Mouse (Mus musculus) liver, embryonic 12.5 days (tissue): ENCODE measurements around the gene Stk32b. TPM values are rescaled to one million over a fixed set of nuclear protein-coding genes. Genes with fewer than 3 reads are reported as not detected.

Experiments used
- ATAC-seq: fragments of 200-750 bp; cut with Nextera tagmentation; 2 replicates; pipeline ENCODE4 v1.8.0; 2017; ENCODE audit warnings: moderate number of reproducible peaks, mild to moderate bottlenecking, moderate library complexity
- H3K27ac ChIP-seq: fragments of 300-500 bp; sonication (generic); 2 replicates; pipeline ENCODE4 v1.5.1; 2016; ENCODE audit warnings: mild to moderate bottlenecking
- H3K27me3 ChIP-seq: fragments of 300-500 bp; sonication (generic); replicated peaks from 2 replicates; pipeline ENCODE4 v1.6.1; 2016; ENCODE audit warnings: mild to moderate bottlenecking, moderate library complexity
- H3K36me3 ChIP-seq: fragments of 300-500 bp; sonication (generic); 2 replicates; pipeline ENCODE4 v1.6.1; 2016; ENCODE audit warnings: mild to moderate bottlenecking, moderate library complexity
- H3K4me1 ChIP-seq: fragments of 300-500 bp; sonication (generic); 2 replicates; pipeline ENCODE4 v1.6.1; 2016
- H3K4me2 ChIP-seq: fragments of 300-500 bp; sonication (generic); 2 replicates; pipeline ENCODE4 v1.6.1; 2016; ENCODE audit warnings: mild to moderate bottlenecking, moderate library complexity
- H3K4me3 ChIP-seq: fragments of 300-500 bp; sonication (generic); 2 replicates; pipeline ENCODE4 v1.5.1; 2016; ENCODE audit warnings: mild to moderate bottlenecking, moderate library complexity
- H3K9ac ChIP-seq: fragments of 300-500 bp; sonication (generic); 2 replicates; pipeline ENCODE4 v1.6.1; 2016; ENCODE audit warnings: mild to moderate bottlenecking, moderate library complexity
- H3K9me3 ChIP-seq: fragments of 300-500 bp; sonication (generic); replicated peaks from 2 replicates; pipeline ENCODE4 v1.6.1; 2016; ENCODE audit warnings: mild to moderate bottlenecking, moderate library complexity
- WGBS: fragments of 180-500 bp; shearing (Covaris S2); methylation state at CpG from one replicate; pipeline ENCODE4 v1.1.7; 2016; ENCODE audit not compliant: insufficient replicate concordance; 5-methylcytosine and 5-hydroxymethylcytosine counted together
- polyA plus RNA-seq: library from polyadenylated mRNA; unstranded; fragments of >200 nt; fragmentation: Nextera tagmentation; extraction: Ambion mirVana; gene quantifications from 2 replicates; pipeline ENCODE4 v1.2.1, GENCODE M21; 2016

The Stk32b gene
- polyA plus RNA-seq, 1 experiment from 2014 or later: 0.17 TPM

DNA sequence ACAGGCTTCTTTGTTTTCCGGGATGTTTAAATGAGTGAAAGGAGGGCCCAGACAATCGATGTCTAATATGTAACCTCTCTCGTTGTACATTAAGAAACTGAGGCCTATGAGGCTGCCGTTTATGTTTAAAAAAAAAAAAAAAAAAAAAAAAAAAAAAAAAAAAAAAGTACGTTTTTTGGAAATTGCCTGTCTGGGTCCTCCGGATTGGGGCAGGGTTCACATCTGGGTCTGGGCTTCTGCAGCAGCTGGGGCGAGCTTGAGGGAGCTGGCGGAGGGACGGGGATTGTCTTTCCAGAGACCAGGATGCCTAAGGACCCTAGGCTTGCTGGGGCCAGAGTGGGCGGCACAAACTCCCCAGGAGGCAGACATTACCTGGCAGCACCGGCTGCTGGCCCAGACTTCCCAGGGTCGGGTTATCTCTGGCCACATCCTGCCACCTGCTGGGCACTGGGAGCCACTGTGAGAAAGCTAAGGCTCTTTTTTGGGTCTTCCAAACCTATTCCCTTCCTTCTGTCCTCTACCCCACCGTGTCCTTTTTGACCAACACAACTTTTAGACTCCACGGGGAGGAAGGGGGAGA, 503 bp upstream of the Stk32b start:
- no peak for ATAC-seq
- H3K9ac ChIP-seq: no peak overlapping the region

GRCm38 (mm10) chr5:37709257-37709904, 7.6 kb downstream of the Stk32b start:
- Histone ChIP-seq H3K4me3 (no peak overlapping the region), H3K36me3 (no peaks in the 10 kb centered on the region), H3K9ac (no peak overlapping the region), H3K4me1 (no peaks in the 10 kb centered on the region), H3K27ac (no peak overlapping the region), H3K4me2 (no peak overlapping the region), H3K27me3 (no peaks in the 10 kb centered on the region), H3K9me3 (0 out of 2 replicates have a peak, but pooled peaks cover 11% of the 10 kb centered on the region)
- WGBS: 56% methylated on average over 5 of the region's 5 CpGs
- no peak for ATAC-seq

More for the DNA sequence above, 503 bp upstream of the Stk32b start:
- 3% methylated on average over 14 of the region's 14 CpGs for WGBS
- no peaks in the 10 kb centered on the region for H3K36me3 ChIP-seq
- H3K27ac ChIP-seq: no peak overlapping the region
- H3K27me3 ChIP-seq: peaks cover 49% of the 10 kb centered on the region
- H3K4me3 ChIP-seq: peak overlapping the region; percentile 26
- peak overlapping the region; percentile 49 for H3K4me2 ChIP-seq
- H3K4me1 ChIP-seq: no peaks in the 10 kb centered on the region
- H3K9me3 ChIP-seq: no peaks in the 10 kb centered on the region

DNA sequence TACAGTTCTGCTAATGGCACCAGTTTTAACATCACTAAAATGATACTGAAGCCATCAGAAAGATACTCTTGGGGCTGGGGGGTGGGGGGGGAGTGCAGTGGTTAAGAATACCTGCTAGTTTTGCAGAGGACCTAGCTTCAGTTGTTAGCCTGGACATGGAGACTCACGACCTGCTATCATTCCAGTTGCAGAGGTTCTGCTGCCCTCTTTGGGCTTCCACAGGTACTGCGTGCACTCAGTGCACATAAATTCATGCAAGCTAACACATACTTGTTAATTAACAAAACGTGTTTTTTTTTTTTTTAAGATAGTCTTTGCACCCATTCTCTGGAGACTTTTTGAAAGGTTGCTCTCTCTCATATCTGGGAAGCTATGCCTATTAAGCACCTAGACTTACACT, 8.8 kb downstream of the Stk32b start:
- H3K9me3 ChIP-seq: 0 out of 2 replicates have a peak, but pooled peaks cover 11% of the 10 kb centered on the region
- H3K36me3 ChIP-seq: no peaks in the 10 kb centered on the region
- 50% methylated on average over 3 of the region's 3 CpGs for WGBS
- ATAC-seq: no peak
- no peaks in the 10 kb centered on the region for H3K27me3 ChIP-seq
- no peaks in the 10 kb centered on the region for H3K4me1 ChIP-seq
- H3K4me2 ChIP-seq: no peak overlapping the region
- H3K9ac ChIP-seq: no peak overlapping the region
- H3K4me3 ChIP-seq: no peak overlapping the region
- no peak overlapping the region for H3K27ac ChIP-seq

DNA sequence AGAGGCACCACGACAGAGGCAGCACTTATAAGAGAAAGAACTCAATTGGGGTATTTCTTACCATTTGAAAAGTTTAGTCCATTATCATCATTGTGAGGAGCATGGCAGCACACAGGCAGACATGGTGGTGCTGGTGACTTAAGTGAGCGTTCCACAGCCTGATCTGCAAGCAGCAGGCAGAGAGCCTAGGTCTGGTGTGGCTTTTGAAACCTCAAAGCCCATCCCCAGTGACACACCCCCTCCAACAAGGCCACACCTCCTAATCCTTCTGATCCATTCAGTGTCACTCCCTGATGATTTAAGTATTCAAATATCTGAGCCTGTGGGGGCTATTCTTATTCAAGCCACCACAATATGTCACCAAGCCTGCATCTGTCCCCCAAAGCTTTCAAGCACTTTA, 12.0 kb downstream of the Stk32b start:
- 52% methylated on average over 2 of the region's 2 CpGs for WGBS
- ATAC-seq: no peak
- H3K4me3 ChIP-seq: no peak overlapping the region

GRCm38 (mm10) chr5:37699757-37700156, 17.2 kb downstream of the Stk32b start:
- no peak overlapping the region for H3K4me3 ChIP-seq
- no peaks in the 10 kb centered on the region for H3K9me3 ChIP-seq
- H3K4me2 ChIP-seq: no peak overlapping the region
- H3K27me3 ChIP-seq: no peaks in the 10 kb centered on the region
- ATAC-seq: no peak
- no peak overlapping the region for H3K27ac ChIP-seq
- no peak overlapping the region for H3K9ac ChIP-seq
- 68% methylated on average over 12 of the region's 12 CpGs for WGBS
- no peaks in the 10 kb centered on the region for H3K4me1 ChIP-seq
- H3K36me3 ChIP-seq: no peaks in the 10 kb centered on the region

More for the DNA sequence above, 12.0 kb downstream of the Stk32b start:
- Histone ChIP-seq H3K27me3 (no peaks in the 10 kb centered on the region), H3K27ac (no peak overlapping the region), H3K4me2 (no peak overlapping the region), H3K9me3 (0 out of 2 replicates have a peak, but pooled peaks cover 7% of the 10 kb centered on the region), H3K36me3 (no peaks in the 10 kb centered on the region), H3K9ac (no peak overlapping the region), H3K4me1 (no peaks in the 10 kb centered on the region)

- Histone ChIP-seq H3K36me3 (no peaks in the 10 kb centered on the region), H3K27me3 (no peaks in the 10 kb centered on the region), H3K27ac (no peak overlapping the region), H3K4me2 (no peak overlapping the region), H3K4me3 (no peak overlapping the region), H3K9me3 (no peaks in the 10 kb centered on the region), H3K9ac (no peak overlapping the region), H3K4me1 (no peaks in the 10 kb centered on the region)
- ATAC-seq: no peak
- 68% methylated on average over 7 of the region's 7 CpGs for WGBS
Measured at GRCm38 (mm10) chr5:37697286-37697685, 19.7 kb downstream of the Stk32b start.

GRCm38 (mm10) chr5:37695773-37696172, 21.2 kb downstream of the Stk32b start:
- Histone ChIP-seq H3K9ac (no peak overlapping the region), H3K27me3 (no peaks in the 10 kb centered on the region), H3K27ac (no peak overlapping the region), H3K36me3 (no peaks in the 10 kb centered on the region), H3K4me2 (no peak overlapping the region), H3K4me1 (no peaks in the 10 kb centered on the region), H3K9me3 (0 out of 2 replicates have a peak, but pooled peaks cover 5% of the 10 kb centered on the region), H3K4me3 (no peak overlapping the region)
- ATAC-seq: no peak
- 51% methylated on average over 4 of the region's 4 CpGs for WGBS

GRCm38 (mm10) chr5:37692759-37693158, 24.2 kb downstream of the Stk32b start:
- 0 out of 2 replicates have a peak, but pooled peaks cover 5% of the 10 kb centered on the region for H3K9me3 ChIP-seq
- H3K4me2 ChIP-seq: no peak overlapping the region
- no peaks in the 10 kb centered on the region for H3K36me3 ChIP-seq
- WGBS: 64% methylated on average over 3 of the region's 3 CpGs
- no peaks in the 10 kb centered on the region for H3K27me3 ChIP-seq
- H3K4me1 ChIP-seq: no peaks in the 10 kb centered on the region
- no peak overlapping the region for H3K9ac ChIP-seq
- no peak for ATAC-seq
- no peak overlapping the region for H3K4me3 ChIP-seq
- H3K27ac ChIP-seq: no peak overlapping the region

DNA sequence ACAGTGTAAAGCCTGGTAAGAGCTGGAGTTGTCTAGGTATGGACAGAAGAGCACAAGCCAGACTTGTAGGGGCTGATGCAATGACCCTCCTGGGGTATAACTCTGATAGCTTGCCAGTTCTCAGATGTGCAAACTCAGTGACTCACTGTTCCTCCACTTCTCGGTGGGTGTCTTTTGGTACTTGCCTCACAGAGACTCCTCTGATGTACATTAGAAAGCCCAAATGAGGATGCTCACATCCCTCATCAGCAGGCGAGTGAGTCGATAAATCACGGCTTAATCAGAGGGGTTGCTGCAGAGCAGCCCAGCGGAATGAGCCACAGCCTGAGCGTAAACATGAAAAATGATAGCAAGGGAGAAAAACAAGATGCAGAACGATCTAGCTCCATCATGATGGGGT, 46.2 kb downstream of the Stk32b start:
- Histone ChIP-seq H3K9ac (no peak overlapping the region), H3K9me3 (no peaks in the 10 kb centered on the region), H3K36me3 (no peaks in the 10 kb centered on the region), H3K4me3 (no peak overlapping the region), H3K27ac (no peak overlapping the region), H3K4me2 (no peak overlapping the region), H3K4me1 (no peaks in the 10 kb centered on the region), H3K27me3 (no peaks in the 10 kb centered on the region)
- 71% methylated on average over 7 of the region's 7 CpGs for WGBS
- no peak for ATAC-seq

- H3K4me1 ChIP-seq: no peaks in the 10 kb centered on the region
- H3K4me3 ChIP-seq: no peak overlapping the region
- no peaks in the 10 kb centered on the region for H3K36me3 ChIP-seq
- H3K9ac ChIP-seq: no peak overlapping the region
- H3K9me3 ChIP-seq: no peaks in the 10 kb centered on the region
- WGBS: 65% methylated on average over 3 of the region's 3 CpGs
- no peak overlapping the region for H3K4me2 ChIP-seq
- ATAC-seq: no peak
- no peaks in the 10 kb centered on the region for H3K27me3 ChIP-seq
- no peak overlapping the region for H3K27ac ChIP-seq
Measured at GRCm38 (mm10) chr5:37664962-37665361, 52.0 kb downstream of the Stk32b start.

- Histone ChIP-seq H3K27me3 (no peaks in the 10 kb centered on the region), H3K4me1 (no peaks in the 10 kb centered on the region)
- 73% methylated on average over 4 of the region's 4 CpGs for WGBS
Measured at GRCm38 (mm10) chr5:37659177-37659576, 57.8 kb downstream of the Stk32b start.

GRCm38 (mm10) chr5:37657741-37658140, 59.2 kb downstream of the Stk32b start:
- H3K9me3 ChIP-seq: 0 out of 2 replicates have a peak, but pooled peaks cover 4% of the 10 kb centered on the region
- no peak for ATAC-seq
- no peaks in the 10 kb centered on the region for H3K36me3 ChIP-seq
- no peak overlapping the region for H3K4me2 ChIP-seq
- H3K4me1 ChIP-seq: no peaks in the 10 kb centered on the region
- H3K27ac ChIP-seq: no peak overlapping the region
- H3K9ac ChIP-seq: no peak overlapping the region
- no peaks in the 10 kb centered on the region for H3K27me3 ChIP-seq
- WGBS: 70% methylated on average over 6 of the region's 6 CpGs
- H3K4me3 ChIP-seq: no peak overlapping the region

More at GRCm38 (mm10) chr5:37659177-37659576, 57.8 kb downstream of the Stk32b start:
- Histone ChIP-seq H3K27ac (no peak overlapping the region), H3K4me3 (no peak overlapping the region), H3K9me3 (0 out of 2 replicates have a peak, but pooled peaks cover 4% of the 10 kb centered on the region), H3K36me3 (no peaks in the 10 kb centered on the region), H3K4me2 (no peak overlapping the region), H3K9ac (no peak overlapping the region)
- no peak for ATAC-seq
